Mouse (Mus musculus) liver, adult 2 months (tissue): Measurements from ENCODE around the gene Vma21. TPM values are rescaled to one million over a fixed set of nuclear protein-coding genes. Genes with fewer than 3 reads are reported as not detected.

Experiments
- DNase-seq: peaks from one replicate; pipeline ENCODE4 v3.0.0-alpha.2; 2011; ENCODE audit warnings: low read depth, low spot score; ENCODE audit errors: extremely low read depth
- H3K27ac ChIP-seq: fragments of 200-500 bp; replicated peaks from 2 replicates; pipeline ENCODE4 v1.5.1; 2012; ENCODE audit warnings: low read depth, mild to moderate bottlenecking, control low read depth, inconsistent platforms, low read length; ENCODE audit not compliant: insufficient read depth
- H3K27me3 ChIP-seq: fragments of 200-500 bp; 2 replicates; pipeline ENCODE4 v1.6.1; 2012; ENCODE audit warnings: mild to moderate bottlenecking, moderate library complexity, low read length, inconsistent platforms; ENCODE audit not compliant: control insufficient read depth, insufficient read depth
- H3K36me3 ChIP-seq: fragments of 200-500 bp; 2 replicates; pipeline ENCODE4 v1.6.1; 2012; ENCODE audit warnings: low read length, inconsistent platforms; ENCODE audit not compliant: control insufficient read depth, insufficient read depth
- H3K4me1 ChIP-seq: fragments of 200-500 bp; 2 replicates; pipeline ENCODE4 v1.6.1; 2011; ENCODE audit warnings: low read length; ENCODE audit not compliant: control insufficient read depth, insufficient read depth
- H3K4me3 ChIP-seq: fragments of 200-500 bp; 2 replicates; pipeline ENCODE4 v1.5.1; 2011; ENCODE audit warnings: low read depth, mild to moderate bottlenecking, control low read depth, low read length, moderate library complexity; ENCODE audit not compliant: insufficient read depth
- H3K79me2 ChIP-seq: fragments of 200-500 bp; 2 replicates; pipeline ENCODE4 v1.6.1; 2012; ENCODE audit warnings: inconsistent platforms, mild to moderate bottlenecking, low read length, moderate library complexity; ENCODE audit not compliant: control insufficient read depth, insufficient read depth
- H3K9ac ChIP-seq: fragments of 200-500 bp; 2 replicates; pipeline ENCODE4 v1.6.1; 2012; ENCODE audit warnings: low read depth, mild to moderate bottlenecking, control low read depth, inconsistent platforms, low read length
- CTCF ChIP-seq: fragments of 200-500 bp; IDR thresholded peaks from 2 replicates; pipeline ENCODE4 v1.5.1; 2011; ENCODE audit warnings: low read depth, low read length, control low read depth
- POLR2A ChIP-seq: fragments of 200-500 bp; IDR thresholded peaks from 2 replicates; pipeline ENCODE4 v1.6.1; 2011; ENCODE audit warnings: low read length, control low read depth; ENCODE audit not compliant: insufficient read depth; ENCODE audit errors: extremely low read depth
- WGBS: fragments of 180-500 bp; shearing (Covaris S2); methylation state at CpG from one replicate; pipeline ENCODE4 v1.1.7; 2018; 5-methylcytosine and 5-hydroxymethylcytosine counted together
- polyA plus RNA-seq: library from polyadenylated mRNA; depleted of rRNA; stranded (reverse); fragments of >200 nt; gene quantifications from 2 replicates; pipeline ENCODE4 v1.2.3, GENCODE M21; 2012; rRNA removed
- total RNA-seq: library from RNA; depleted of rRNA; stranded (reverse); fragments of >200 nt; gene quantifications from 2 replicates; pipeline ENCODE4 v1.2.3, GENCODE M21; 2014; rRNA removed

Vma21 gene
- total RNA-seq (13.5 and 14.3 TPM in 2 replicates), polyA plus RNA-seq (2.5 and 4.1 TPM in 2 replicates)

DNA sequence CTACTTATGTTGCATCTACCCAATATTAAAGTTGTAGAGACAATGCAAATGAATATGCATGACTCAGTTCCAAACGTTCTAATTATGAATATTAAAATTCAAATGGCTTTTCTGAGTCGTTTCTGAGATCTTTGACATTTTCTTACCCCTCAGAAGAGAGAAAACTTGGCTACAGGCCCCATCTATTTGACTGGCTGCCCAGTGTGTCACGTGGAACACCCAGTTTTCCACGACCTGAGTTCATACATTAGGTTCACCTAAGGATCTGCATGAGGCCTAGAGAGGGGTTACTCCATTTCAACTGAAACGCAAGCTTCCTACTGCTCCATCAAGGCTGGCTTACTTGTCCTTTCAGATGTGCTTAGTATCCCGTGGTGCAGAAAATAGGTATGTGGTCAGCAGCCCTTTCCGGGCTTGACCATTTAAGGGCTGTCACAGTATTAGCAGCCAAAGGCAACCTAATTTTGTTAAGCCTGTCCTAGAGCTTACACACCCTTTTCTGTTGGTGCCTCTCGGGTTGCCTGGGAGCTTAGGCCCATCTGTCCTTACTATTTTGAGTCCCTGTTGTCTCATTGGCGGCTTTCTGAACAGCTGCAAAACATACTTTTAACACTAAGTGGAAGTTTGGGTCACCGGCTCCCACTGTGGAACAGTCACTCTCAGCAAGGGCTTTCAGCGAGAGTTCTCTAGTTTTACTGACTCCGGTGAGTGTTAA is at the start of gene Vma21:
Vma21 (plus strand) TSS at position 294 of the 715 bp plus-strand sequence.
- no peaks in the 10 kb centered on the region for H3K79me2 ChIP-seq
- H3K9ac ChIP-seq, result peak within 1 kb of the TSS; percentile 97
- WGBS, result 31% methylated on average over 12 of the region's 12 CpGs
- no peaks in the 10 kb centered on the region for H3K27me3 ChIP-seq
- H3K4me3 ChIP-seq, result peak within 1 kb of the TSS; percentile 88
- H3K36me3 ChIP-seq, result no peaks in the 10 kb centered on the region
- peak within 1 kb of the TSS; percentile 73 for H3K27ac ChIP-seq
- peak; percentile 19 for DNase-seq
- peaks cover 2% of the 10 kb centered on the region; the same call in 1 of the 2 replicates for H3K4me1 ChIP-seq
- TF ChIP-seq CTCF, result no peak
- TF ChIP-seq POLR2A, result no peak

DNA sequence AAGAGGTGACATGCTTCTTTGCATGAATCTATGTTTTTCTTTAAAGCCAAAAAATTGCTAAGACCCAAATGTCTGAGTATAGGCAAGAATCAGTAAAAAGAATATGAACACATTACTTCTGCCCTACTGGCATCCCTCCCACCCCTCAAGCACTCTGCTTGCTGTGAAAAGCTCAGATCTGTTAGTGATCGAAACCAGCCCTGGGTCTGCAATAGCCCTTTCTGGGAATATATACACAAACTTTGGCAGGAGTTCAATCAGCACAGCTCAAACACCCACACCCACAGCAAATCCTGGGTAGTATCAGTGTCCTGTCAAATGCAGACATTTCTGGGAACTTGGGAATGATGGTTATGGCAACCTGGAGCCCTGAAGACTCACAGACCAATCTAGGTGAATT is 47.8 kb upstream of the Vma21 start:
- Histone ChIP-seq H3K27me3 (no peaks in the 10 kb centered on the region), H3K79me2 (no peaks in the 10 kb centered on the region), H3K36me3 (no peaks in the 10 kb centered on the region), H3K4me3 (no peak overlapping the region), H3K9ac (no peak overlapping the region), H3K27ac (no peak overlapping the region), H3K4me1 (no peaks in the 10 kb centered on the region)
- 48% methylated on average over 1 of the region's 1 CpGs for WGBS
- DNase-seq, result no peak
- TF ChIP-seq CTCF (no peak), POLR2A (no peak)

DNA sequence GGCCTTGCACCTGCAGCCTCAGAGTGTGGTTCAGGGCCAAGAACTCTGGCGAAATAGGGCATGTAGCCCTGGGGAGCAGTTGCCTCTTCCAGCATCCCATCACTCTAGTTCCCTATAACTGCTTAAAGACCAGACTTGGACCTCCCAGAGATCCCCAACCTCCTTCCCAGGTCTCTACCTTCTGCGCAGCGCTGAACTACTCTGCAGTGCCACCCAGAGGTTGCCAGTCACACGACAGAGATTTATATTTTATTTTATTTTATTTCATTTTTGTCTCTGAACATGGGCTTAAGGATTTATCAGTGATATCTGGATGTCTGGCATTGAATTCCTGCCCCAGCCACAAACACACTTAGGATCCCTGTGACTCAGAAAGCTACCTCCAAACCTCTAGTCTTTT is 24.6 kb upstream of the Vma21 start:
- Histone ChIP-seq H3K27me3 (no peaks in the 10 kb centered on the region), H3K36me3 (no peaks in the 10 kb centered on the region), H3K27ac (no peak overlapping the region), H3K9ac (no peak overlapping the region), H3K4me1 (no peaks in the 10 kb centered on the region), H3K4me3 (no peak overlapping the region), H3K79me2 (no peaks in the 10 kb centered on the region)
- TF ChIP-seq POLR2A (no peak), CTCF (no peak)
- DNase-seq, result no peak
- 5% methylated on average over 4 of the region's 4 CpGs for WGBS

DNA sequence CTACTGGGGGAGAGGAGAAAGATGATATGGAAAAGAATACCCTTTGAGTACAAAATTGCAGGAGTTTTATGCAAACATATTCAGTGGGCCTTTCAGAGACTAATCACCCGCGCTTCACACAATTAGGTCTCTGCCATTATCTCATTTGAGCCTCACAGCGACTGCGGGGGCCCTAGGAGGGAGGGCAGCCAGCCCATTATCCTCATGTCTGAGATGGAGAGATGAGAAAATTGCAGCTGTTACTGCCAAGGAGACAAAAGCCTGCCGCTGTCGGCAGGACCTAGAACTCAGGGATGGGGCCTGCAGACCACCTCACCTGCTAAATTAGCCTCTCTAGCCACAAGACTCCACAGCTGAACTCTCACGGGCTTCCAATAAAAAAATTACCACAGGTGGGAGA is 18.0 kb upstream of the Vma21 start:
- Histone ChIP-seq H3K27ac (no peak overlapping the region), H3K4me1 (no peaks in the 10 kb centered on the region), H3K36me3 (no peaks in the 10 kb centered on the region), H3K4me3 (no peak overlapping the region), H3K79me2 (no peaks in the 10 kb centered on the region), H3K9ac (no peak overlapping the region), H3K27me3 (no peaks in the 10 kb centered on the region)
- no peak for DNase-seq
- 72% methylated on average over 7 of the region's 7 CpGs for WGBS
- TF ChIP-seq POLR2A (no peak), CTCF (no peak)

DNA sequence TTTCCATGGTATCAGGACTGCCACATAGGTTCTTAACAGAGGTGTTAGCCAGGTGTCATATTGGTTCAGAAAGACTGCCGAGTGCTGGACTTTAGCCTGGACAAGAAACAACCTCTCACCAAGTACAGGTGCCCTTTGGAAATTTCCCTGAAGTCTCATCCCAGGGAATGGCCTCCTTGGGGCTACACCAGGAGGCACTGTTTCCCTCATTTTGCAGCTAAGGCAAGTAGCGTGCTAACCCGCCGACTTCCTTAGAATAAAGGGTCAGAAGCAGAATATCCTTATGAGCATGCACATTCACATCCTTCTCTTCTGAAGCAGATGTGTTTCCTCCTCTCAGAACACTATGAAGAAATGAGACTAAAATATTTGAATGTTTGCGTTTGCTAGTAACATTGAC is 16.8 kb upstream of the Vma21 start:
- no peak for DNase-seq
- Histone ChIP-seq H3K27ac (no peak overlapping the region), H3K27me3 (no peaks in the 10 kb centered on the region), H3K79me2 (no peaks in the 10 kb centered on the region), H3K9ac (no peak overlapping the region), H3K36me3 (no peaks in the 10 kb centered on the region), H3K4me1 (no peaks in the 10 kb centered on the region), H3K4me3 (no peak overlapping the region)
- no peak for TF ChIP-seq POLR2A
- TF ChIP-seq CTCF, result peak; percentile 27; the same call in 1 of the 2 replicates
- 49% methylated on average over 5 of the region's 5 CpGs for WGBS
